Comparison of ENCODE assay signal across 8 mouse cellular contexts in the genomic region with DNA sequence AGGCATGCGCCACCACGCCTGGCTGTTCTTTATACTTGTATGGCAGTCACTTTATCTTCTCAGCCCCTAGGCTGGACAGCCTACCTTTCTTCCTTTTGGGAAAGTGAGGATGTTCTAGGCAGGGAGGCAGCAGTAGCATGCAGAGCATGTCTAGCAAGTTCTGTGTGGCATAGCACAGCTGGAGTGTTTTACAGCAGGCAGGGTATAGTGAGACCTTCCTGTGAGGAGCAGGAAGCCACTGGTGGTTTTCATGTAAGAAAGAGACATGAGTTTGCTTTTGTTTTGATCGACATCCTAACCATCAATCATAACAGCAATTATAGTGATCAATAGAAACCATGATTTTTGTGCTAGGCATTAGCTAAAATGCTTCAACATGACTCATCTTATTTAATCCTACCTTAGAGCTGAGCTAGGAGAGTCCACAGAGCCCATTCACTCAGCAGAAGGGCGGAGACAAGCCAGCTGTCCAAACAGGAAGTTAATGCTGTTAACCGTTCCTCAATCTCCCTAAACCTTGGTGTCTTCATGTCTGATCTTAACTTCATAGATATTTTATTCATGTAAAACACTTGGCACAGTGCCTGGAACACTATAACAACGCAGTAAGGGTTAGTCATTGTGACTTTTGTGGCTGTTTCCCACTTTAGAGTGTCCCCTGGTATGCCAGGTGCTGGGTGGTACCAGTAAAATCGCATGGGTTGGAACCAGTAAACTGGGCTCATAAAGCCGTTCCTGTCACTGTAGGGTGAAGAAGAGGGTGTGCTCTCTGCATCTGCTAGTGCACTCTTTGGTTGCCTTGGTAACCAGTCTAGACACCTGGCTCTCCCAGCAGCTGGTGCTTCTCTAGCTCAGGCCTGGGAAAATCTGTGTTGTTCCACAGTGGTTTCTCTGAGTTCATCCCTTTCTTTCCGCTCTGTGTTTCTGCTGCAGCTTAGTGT. TPM values are rescaled to one million over a fixed set of nuclear protein-coding genes. Genes with fewer than 3 reads are reported as not detected.
DNase-seq lines count a peak whose midpoint lies in the region; ATAC-seq and TF ChIP-seq lines count a peak whose summit lies in the region.

No protein-coding gene starts in this region.

- no peaks in the 10 kb centered on the region for H3K9me3 ChIP-seq in lung, postnatal 0 days (ENCODE audit: low read length)
- no peaks in the 10 kb centered on the region for H3K9me3 ChIP-seq in hindbrain, postnatal 0 days (ENCODE audit: low read length)
- no peaks in the 10 kb centered on the region for H3K9me3 ChIP-seq in midbrain, embryonic 10.5 days (replicated peaks)

- no peaks in the 10 kb centered on the region for H3K27me3 ChIP-seq in lung, postnatal 0 days (replicated peaks; ENCODE audit: insufficient read depth, low read length)
- H3K27me3 ChIP-seq in hindbrain, postnatal 0 days (ENCODE audit: insufficient read depth, low read length) = no peaks in the 10 kb centered on the region
- no peaks in the 10 kb centered on the region for H3K27me3 ChIP-seq in midbrain, embryonic 10.5 days (ENCODE audit: low read depth, poor library complexity, severe bottlenecking)
- no peaks in the 10 kb centered on the region for H3K27me3 ChIP-seq in thymus, adult 2 months (ENCODE audit: control insufficient read depth, insufficient read depth, low read length)

- peak; percentile 61; the same call in 1 of the 2 replicates for TF ChIP-seq EP300 in lung, postnatal 0 days (IDR thresholded peaks at IDR 0.05)

- ATAC-seq in lung, postnatal 0 days = peak; percentile 52
- peak; percentile 91 for ATAC-seq in hindbrain, postnatal 0 days

- no peak overlapping the region for H3K4me3 ChIP-seq in lung, postnatal 0 days (ENCODE audit: low read depth, low read length)
- no peak overlapping the region for H3K4me3 ChIP-seq in bone marrow, adult 2 months (replicated peaks; ENCODE audit: control insufficient read depth, low read depth, low read length)
- H3K4me3 ChIP-seq in hindbrain, postnatal 0 days (ENCODE audit: low read length) = no peak overlapping the region
- H3K4me3 ChIP-seq in midbrain, embryonic 10.5 days = no peak overlapping the region
- H3K4me3 ChIP-seq in thymus, adult 2 months (ENCODE audit: control insufficient read depth, insufficient read depth, low read length) = no peak overlapping the region

- WGBS in lung, postnatal 0 days = 42% methylated on average over 9 of the region's 9 CpGs
- 26% methylated on average over 9 of the region's 9 CpGs for WGBS in bone marrow, adult 2 months
- 54% methylated on average over 9 of the region's 9 CpGs for WGBS in hindbrain, postnatal 0 days
- WGBS in midbrain, embryonic 10.5 days = 76% methylated on average over 9 of the region's 9 CpGs
- 20% methylated on average over 9 of the region's 9 CpGs for WGBS in thymus, adult 2 months

- H3K9ac ChIP-seq in lung, postnatal 0 days (replicated peaks; ENCODE audit: low read depth) = no peak overlapping the region
- H3K9ac ChIP-seq in hindbrain, postnatal 0 days (replicated peaks; ENCODE audit: low read length) = no peak overlapping the region; the same call in 1 of the 2 replicates

- no peak for TF ChIP-seq CTCF in lung, postnatal 0 days (IDR thresholded peaks at IDR 0.05)
- TF ChIP-seq CTCF in bone marrow, adult 2 months (IDR thresholded peaks at IDR 0.05; ENCODE audit: control insufficient read depth, insufficient read depth, low read length) = no peak
- no peak for TF ChIP-seq CTCF in hindbrain, postnatal 0 days (IDR thresholded peaks at IDR 0.05; ENCODE audit: low read depth)
- TF ChIP-seq CTCF in thymus, adult 2 months (IDR thresholded peaks at IDR 0.05; ENCODE audit: borderline replicate concordance, control insufficient read depth, extremely low read depth, insufficient read depth, low read length, poor library complexity) = no peak

- DNase-seq in lung, postnatal 0 days (ENCODE audit: low spot score) = peak; percentile 70
- DNase-seq in lung, adult 18-20 months = no peak
- peak; percentile 76 for DNase-seq in hindbrain, postnatal 0 days (ENCODE audit: low spot score)
- DNase-seq in midbrain, embryonic 10.5 days (ENCODE audit: low spot score) = peak; percentile 21
- DNase-seq in thymus, adult 2 months = peak; percentile 49
- DNase-seq in spleen, postnatal 10 days (ENCODE audit: low spot score in 2 of 2) = no peak
- DNase-seq in adrenal gland, adult 18-20 months (ENCODE audit: low spot score in 2 of 2) = no peak

- no peak for TF ChIP-seq POLR2A in bone marrow, adult 2 months (IDR thresholded peaks at IDR 0.05; ENCODE audit: borderline replicate concordance, control insufficient read depth, low read depth, low read length)
- TF ChIP-seq POLR2A in thymus, adult 2 months (IDR thresholded peaks at IDR 0.05; ENCODE audit: control insufficient read depth, extremely low read depth, insufficient read depth, low read length, poor library complexity) = no peak

- no peaks in the 10 kb centered on the region for H3K36me3 ChIP-seq in lung, postnatal 0 days (ENCODE audit: insufficient read depth, low read length)
- no peaks in the 10 kb centered on the region for H3K36me3 ChIP-seq in hindbrain, postnatal 0 days (ENCODE audit: insufficient read depth, low read length)
- H3K36me3 ChIP-seq in midbrain, embryonic 10.5 days = no peaks in the 10 kb centered on the region
- H3K36me3 ChIP-seq in thymus, adult 2 months (ENCODE audit: control insufficient read depth, insufficient read depth, low read length) = no peaks in the 10 kb centered on the region

- H3K4me2 ChIP-seq in lung, postnatal 0 days (replicated peaks; ENCODE audit: low read depth, low read length) = no peak overlapping the region
- H3K4me2 ChIP-seq in hindbrain, postnatal 0 days (ENCODE audit: low read depth, low read length) = no peak overlapping the region

- no peak overlapping the region for H3K27ac ChIP-seq in lung, postnatal 0 days (ENCODE audit: low read length)
- peak overlapping the region; percentile 77 for H3K27ac ChIP-seq in bone marrow, adult 2 months (ENCODE audit: control insufficient read depth, insufficient read depth, low read depth, low read length, poor library complexity)
- peak overlapping the region; percentile 62; the same call in 1 of the 2 replicates for H3K27ac ChIP-seq in hindbrain, postnatal 0 days
- peak overlapping the region; percentile 14; the same call in 1 of the 2 replicates for H3K27ac ChIP-seq in midbrain, embryonic 10.5 days (replicated peaks)
- peak overlapping the region; percentile 81 for H3K27ac ChIP-seq in thymus, adult 2 months (ENCODE audit: control insufficient read depth, insufficient read depth, low read length)

- H3K4me1 ChIP-seq in lung, postnatal 0 days (ENCODE audit: insufficient read depth, low read depth, low read length) = peaks cover 15% of the 10 kb centered on the region
- peaks cover 14% of the 10 kb centered on the region for H3K4me1 ChIP-seq in bone marrow, adult 2 months (ENCODE audit: control insufficient read depth, insufficient read depth, low read length)
- peaks cover 14% of the 10 kb centered on the region for H3K4me1 ChIP-seq in hindbrain, postnatal 0 days (ENCODE audit: insufficient read depth, low read length)
- H3K4me1 ChIP-seq in midbrain, embryonic 10.5 days = peaks cover 14% of the 10 kb centered on the region
- H3K4me1 ChIP-seq in thymus, adult 2 months (replicated peaks; ENCODE audit: control insufficient read depth, insufficient read depth, low read length) = peaks cover 30% of the 10 kb centered on the region

RNA-seq across cellular contexts. Expression of a gene that starts 21.9 kb away (rescaled TPM):
- 26,192 and 26,425 TPM in 2 replicates for polyA plus RNA-seq in lung, postnatal 0 days (2015; fragmentation: Nextera tagmentation; extraction: Ambion mirVana)
- polyA plus RNA-seq in bone marrow, adult 2 months (2011; ENCODE audit: insufficient read depth, insufficient read length, low replicate concordance, missing spikeins) = 37.7 TPM in 1 of 2 replicates, not detected in the other
- not detected in 2 replicates for total RNA-seq in hindbrain, postnatal 0 days (2014; rRNA removed)
- polyA plus RNA-seq in hindbrain, postnatal 0 days (2015; fragmentation: Nextera tagmentation; extraction: Ambion mirVana) = not detected in 2 replicates
- not detected in 2 replicates for polyA plus RNA-seq in midbrain, embryonic 10.5 days (2016; fragmentation: Nextera tagmentation; extraction: Ambion mirVana)
- polyA plus RNA-seq in thymus, adult 2 months (2012; rRNA removed) = 65.9 and 174 TPM in 2 replicates
- not detected for total RNA-seq in adrenal gland, adult 18-20 months (2021)

Comparison
In these comparisons a context has a peak if more than half of its experiments do, and no peak if none do; other contexts are left out.
1. DNase-seq: peak in lung, postnatal 0 days (single experiment), hindbrain, postnatal 0 days (single experiment), midbrain, embryonic 10.5 days (single experiment) and thymus, adult 2 months (single experiment); none in lung, adult 18-20 months (0 of 2), spleen, postnatal 10 days (0 of 2) and adrenal gland, adult 18-20 months (0 of 2).
2. RNA of a gene that starts 21.9 kb away (polyA plus RNA-seq): 26,192 to 26,425 TPM in lung, postnatal 0 days; 65.9 to 174 TPM in thymus, adult 2 months, 37.7 TPM in bone marrow, adult 2 months, not detected in hindbrain, postnatal 0 days and not detected in midbrain, embryonic 10.5 days; every median in the first group is over 100 times any median in the second.